Mouse (Mus musculus) right cerebral cortex, postnatal 10 days (tissue): ENCODE measurements around the gene Nkg7.
"Not testable (repeated sequence)": the region's sequence is repeated elsewhere in the genome, so short reads cannot be mapped to it uniquely, and the experiment has no call there.

Source experiments
- DNase-seq, 2 experiments: peaks; one replicate each; pipeline ENCODE4 v3.0.0; 2021; ENCODE audit warnings: low spot score in 2 of 2

Nkg7 gene

DNA sequence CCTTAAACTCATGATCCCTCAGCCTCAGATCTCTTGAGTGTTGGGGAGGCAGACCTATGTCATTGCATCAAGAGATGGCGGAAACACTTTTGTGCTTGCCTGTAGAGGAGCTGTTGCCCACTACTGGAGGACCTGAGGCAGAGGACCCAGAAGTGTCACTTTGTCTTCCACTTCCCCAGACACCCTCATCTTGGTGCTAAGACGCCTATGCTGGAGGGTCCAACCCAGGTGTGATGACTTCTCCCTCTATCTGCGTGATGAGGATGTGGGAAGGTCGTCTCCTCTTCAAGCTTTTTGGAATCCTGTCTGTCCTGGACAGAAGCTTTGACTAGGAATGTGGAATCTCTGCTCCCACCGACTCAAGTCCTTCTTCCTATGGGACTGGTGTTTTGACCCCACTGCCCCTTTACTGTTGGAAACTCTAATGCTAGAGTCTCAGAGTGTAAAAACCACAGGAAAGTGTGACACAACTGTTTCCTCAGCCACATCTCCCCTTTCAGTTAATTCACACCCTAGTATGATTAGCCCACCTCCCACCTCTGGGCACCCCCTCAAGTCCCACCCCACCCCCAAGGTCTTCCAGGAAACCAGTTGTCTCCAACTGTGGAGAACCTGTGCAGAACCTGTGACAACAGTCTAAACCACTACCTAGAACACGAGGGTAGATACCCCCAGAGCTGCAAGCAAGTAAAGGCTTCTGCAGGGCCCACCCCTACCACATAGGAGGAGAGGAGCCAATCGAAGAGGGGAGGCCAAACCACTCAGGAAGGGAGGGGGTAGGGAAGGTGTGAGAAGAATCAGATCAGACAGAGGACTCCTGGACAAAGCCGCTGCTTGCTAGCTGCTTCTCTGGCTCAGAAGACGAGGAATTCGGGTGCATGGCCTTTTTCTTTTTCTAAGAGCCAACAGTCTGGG lies at the start of gene Nkg7:
TSS of gene Nkg7 (plus strand) at position 733 of the 915 bp plus-strand sequence.
- DNase-seq, result no peak

DNA sequence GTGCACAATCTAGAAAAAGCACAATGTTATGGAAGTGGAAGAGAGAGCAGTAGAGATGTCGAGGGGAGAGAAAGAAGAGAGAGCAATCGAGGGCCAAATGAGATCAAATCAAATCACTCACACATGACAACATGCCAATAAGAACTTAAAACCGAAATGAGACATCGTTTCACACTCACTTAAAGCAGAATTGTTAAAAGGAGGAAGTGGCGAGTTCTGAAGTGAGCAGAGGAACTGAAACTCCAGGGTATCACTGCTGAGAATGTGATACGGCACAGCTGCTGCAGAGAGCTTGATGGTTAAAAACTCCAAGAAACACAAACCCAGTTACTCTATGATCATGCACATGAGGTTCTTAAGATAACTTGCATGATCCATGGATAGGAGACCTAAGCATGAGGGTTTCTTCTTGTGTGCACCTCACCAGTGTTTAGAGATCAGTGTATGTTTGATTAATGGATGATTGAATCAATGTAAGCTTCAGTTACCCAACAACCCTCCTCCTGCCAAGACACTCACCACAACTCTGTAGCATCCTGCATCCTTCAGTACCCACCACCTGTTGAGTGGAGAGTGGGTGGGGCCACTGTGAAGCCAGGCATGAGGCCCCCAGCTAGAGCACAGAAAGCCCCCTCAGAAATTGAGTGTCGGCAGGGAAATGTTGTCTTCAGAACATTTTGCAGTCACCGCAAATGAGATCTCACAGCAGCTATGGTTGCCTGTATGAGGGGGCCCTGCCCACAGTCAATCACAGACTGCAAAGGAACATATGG lies 44.3 kb upstream of the Nkg7 start:
- no peak for DNase-seq

DNA sequence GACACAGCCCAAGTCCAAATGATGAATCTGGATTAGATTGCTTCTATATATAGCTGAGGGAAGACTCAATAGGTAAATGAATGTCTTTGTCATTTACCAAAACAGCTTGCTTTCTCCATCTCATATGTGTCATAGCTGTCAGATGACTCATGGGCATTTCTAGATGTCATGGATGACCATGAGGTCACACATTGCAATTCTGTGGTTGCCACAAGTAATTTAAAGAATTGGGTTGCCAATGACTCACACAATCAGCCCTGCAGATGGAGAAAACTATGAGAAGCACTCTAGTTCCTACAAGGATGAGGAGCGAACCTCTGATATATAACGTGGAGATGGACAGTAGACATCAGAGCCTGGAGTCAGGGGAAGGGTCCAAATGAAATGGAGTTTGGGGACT lies 37.4 kb upstream of the Nkg7 start:
- no peak for DNase-seq

- DNase-seq, result no peak
These were observed 34.2 kb upstream of the Nkg7 start for GRCm38 (mm10) chr7:43402718-43403117.

DNA sequence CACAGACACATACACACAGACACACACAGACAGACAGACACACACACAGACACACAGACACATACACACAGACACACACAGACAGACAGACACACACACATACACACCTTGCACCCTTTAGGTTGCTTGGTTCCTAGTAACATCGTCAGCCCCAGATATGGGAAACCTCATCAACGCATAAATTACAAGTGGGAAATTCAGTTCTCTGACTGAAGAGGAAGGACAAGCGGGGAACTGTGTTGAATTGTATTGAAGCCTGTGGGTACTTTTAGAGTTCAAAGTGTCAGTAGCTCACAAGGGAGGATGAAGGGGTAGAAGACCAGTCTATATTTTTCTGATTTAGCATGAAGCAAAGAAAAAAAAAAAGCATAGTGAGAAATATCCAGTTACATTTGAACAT lies 29.3 kb upstream of the Nkg7 start:
- DNase-seq, result no peak

DNA sequence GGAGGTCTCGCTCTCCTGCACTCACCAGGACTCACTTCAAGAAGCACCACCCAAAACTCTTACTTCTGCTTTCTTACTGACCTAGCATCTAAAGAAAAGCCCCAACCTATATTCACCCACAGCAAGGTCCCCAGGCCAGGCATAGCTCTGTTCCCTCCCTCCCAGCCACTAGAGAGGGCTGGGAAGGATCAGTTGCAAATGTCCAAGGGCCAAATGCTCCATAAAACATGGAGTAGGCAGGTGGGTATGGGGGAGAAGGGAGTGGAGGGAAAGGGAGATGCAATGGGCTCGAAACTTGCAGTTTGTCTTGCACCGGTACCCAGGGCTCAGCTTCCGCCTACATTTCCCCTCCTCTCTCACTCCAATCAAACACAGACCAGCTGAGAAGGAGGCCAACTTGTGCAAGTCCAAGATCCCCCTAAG lies 28.7 kb upstream of the Nkg7 start, which contains the start of gene Siglecg:
TSS of gene Siglecg (plus strand) at position 74 of the 423 bp plus-strand sequence.
- no peak for DNase-seq

DNA sequence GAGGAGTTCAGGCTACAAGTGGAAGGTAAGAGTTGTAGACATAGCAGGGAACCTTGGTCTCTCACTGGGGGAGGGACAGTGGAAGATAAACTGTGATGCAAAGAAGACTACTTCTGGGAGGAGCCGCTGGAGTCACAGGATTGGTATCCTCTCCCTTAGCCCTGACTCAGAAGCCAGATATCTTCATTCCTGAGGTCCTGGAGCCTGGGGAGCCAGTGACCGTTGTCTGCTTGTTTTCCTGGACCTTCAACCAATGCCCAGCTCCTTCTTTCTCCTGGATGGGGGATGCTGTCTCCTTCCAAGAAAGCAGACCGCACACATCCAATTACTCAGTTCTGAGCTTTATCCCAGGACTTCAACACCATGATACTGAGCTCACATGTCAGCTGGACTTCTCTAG lies 27.8 kb upstream of the Nkg7 start:
- no peak for DNase-seq

GRCm38 (mm10) chr7:43411724-43412123 lies 25.1 kb upstream of the Nkg7 start:
- not testable (repeated sequence) for DNase-seq

DNA sequence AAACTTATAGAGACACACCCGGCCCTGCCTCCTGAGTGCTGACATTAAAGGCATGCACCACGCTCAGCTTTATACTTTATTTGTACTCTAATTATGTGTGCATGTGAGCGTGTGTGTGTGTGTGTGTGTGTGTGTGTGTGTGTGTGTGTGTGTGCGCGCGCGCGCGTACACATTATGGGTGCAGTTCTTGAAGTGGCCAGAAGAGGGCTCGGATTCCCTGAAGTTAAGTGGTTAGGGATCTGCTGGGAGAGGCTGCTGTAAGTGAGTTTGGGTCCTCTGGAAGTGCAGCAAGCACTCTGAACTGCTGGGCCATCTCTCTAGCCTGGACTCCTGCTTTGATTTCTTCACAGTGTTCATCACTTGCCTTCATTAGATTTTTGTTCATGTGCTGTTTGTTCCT lies 19.6 kb upstream of the Nkg7 start:
- DNase-seq, result no peak

DNA sequence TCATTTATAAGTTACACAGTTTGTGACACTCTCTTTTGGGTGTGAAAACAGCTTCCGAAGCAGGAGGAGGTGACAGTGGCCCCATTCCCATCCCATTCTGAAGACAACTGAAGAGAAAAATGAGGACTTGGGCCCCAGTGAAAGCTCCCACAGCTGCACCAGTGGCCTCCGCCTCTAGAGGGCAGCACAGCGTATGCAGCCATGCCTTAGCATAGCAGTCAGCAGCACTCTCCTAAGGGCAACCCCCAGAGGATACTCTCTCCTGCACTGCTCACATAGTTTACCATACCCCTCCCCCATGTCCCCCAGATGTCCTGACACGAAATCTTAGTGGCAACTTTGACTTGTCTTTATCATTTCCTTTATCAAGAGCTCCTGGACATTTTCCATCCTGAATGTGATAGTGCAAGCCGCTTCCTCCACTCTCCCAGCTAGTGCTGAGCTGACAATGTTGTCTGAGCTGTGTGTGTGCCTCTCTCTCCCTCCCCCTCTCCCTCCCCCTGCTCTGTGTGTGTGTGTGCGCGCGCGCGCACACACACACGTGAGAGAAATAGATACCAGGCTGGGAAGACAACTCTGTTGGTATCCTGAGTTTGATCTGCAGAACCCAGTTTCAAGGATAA lies 13.8 kb upstream of the Nkg7 start:
- DNase-seq, result peak; percentile 70 to 84

DNA sequence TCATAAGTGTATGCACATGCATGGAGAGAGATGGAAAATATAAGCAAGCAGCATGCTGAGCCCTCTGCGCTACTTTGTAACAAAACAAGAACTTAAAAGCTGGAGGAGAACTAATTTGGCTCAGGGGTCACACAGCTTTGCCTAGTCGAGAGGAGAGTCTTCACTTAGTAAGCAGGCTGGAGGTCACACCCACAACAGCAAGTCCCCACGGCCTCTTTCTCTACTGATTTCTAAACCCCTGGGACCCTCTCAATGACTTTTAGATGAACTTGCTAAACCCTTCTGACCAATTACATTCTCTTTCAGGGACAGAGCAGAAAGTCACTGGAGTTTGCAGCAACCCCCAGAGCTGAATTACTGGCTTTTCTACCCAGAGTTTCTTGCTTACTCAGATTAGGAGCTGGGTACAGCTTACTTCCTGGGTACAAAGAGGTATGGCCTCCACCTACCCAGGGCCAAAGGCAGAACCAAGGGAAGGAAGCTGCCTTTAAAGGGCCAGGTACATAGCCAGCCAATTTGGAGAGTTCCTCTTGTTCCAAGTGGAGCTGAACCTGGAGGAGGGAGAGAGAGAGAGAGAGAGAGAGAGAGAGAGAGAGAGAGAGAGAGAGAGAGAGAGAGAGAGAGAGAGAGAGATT lies 12.8 kb upstream of the Nkg7 start:
- DNase-seq, result no peak

DNA sequence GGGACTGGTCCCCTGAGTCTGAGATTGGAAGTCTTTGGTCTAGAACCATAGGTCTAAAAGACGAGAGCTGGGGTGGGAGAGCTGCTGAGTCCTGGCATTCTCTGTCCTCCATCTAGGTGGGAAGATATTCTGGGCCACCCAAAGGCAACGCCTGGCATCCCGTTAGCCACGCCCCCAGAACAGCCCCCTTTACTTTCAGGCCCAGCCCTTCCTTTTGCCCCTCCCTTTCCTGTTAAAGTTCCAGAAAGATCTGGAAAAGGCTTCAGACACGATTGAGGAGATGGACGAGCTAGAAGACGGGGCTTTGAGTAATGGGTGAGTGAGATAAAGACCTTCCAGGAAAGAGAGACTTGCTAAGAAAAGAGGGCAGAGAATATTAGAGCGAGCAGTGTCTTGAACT lies 9.5 kb upstream of the Nkg7 start, which contains the start of gene Lim2:
TSS of gene Lim2 (plus strand) at position 265 of the 400 bp plus-strand sequence.
- no peak for DNase-seq

GRCm38 (mm10) chr7:43429500-43429899 lies 7.4 kb upstream of the Nkg7 start:
- DNase-seq, result no peak

GRCm38 (mm10) chr7:43432891-43433290 lies 4.0 kb upstream of the Nkg7 start:
- DNase-seq, result no peak

DNA sequence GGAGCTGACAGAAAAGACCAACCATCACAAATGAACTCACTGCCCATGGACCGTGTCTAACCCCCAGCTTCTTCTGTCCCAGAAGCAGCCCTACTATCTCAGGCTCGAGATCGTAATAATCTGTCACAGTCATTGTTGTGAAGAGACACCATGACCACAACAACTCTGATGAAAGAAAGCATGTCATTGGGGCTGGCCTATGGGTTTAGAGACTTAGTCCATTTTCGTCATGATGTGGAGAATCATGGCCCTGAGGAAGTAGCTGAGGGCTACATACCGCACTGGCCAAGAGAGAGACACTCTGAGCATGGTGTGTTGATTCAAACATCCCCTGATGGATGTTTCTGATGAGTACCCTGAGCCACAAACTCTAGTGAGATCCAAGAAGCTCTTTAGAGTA lies 2.2 kb upstream of the Nkg7 start:
- no peak for DNase-seq

- DNase-seq, result no peak
These were observed 1.7 kb downstream of the Nkg7 start for GRCm38 (mm10) chr7:43438611-43439010.

- no peak for DNase-seq
These were observed 3.6 kb downstream of the Nkg7 start, which contains the start of gene Cldnd2 for GRCm38 (mm10) chr7:43440482-43440881. Gene Cldnd2, plus strand, starts transcription at chr7:43440782.

DNA sequence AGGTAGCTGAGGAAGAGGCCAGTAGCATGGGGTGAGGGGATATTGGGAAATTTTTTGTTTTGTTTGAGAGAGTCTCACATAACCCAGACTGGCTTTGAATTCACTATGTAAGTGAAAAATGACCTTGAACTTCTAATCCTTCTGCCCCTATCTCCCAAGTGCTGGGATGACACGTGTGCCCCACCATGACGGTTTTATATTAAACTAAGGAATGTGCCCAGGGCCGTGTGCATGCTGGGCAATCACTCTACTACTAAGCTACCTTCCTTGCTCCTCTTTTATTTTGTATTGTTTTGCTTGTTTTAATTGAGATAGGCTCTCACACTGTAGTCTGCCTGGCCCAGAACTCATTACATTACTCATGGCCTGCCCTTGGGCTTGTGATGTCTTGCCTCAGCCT lies 4.2 kb downstream of the Nkg7 start:
- DNase-seq, result no peak

GRCm38 (mm10) chr7:43442684-43443083 lies 5.8 kb downstream of the Nkg7 start:
- no peak for DNase-seq

DNA sequence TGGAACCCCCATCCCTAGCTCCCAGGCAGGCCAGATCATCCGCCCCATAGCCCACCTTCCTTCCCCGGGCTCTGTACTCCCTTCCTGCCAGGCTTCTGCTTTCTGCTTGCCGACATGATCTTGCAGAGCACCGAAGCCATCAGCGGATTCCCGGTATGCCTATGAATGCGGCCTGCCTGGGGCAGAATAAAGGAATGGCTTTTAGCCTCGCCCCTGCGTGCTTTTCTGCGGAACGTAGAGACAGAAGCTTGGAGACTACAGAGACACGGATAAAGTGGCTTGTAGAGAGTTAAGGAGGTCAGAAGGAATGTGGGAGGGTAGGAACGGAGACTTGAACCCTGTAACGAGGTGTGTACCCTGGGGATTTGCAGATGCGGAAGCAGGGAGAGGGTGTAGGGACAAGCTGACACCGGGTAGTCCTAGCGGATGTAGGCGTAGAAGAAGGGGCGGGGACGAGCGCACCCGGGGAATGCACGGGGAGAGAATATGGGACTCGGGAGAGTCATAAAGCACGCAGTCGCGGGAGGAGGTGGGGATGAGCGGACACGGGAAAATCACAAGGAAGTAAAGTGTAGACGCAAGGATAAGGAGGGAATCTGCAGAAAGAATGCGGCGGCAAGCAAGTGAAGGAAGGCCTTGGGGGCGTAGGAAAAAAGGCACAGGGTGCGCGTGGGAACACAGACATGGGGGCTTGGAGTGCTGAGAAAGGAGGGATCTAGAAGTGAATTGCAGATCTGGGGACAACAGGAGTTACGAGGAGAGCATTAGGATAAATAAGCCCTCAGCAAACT lies 6.4 kb downstream of the Nkg7 start:
- peak; percentile 77 to 84 for DNase-seq

DNA sequence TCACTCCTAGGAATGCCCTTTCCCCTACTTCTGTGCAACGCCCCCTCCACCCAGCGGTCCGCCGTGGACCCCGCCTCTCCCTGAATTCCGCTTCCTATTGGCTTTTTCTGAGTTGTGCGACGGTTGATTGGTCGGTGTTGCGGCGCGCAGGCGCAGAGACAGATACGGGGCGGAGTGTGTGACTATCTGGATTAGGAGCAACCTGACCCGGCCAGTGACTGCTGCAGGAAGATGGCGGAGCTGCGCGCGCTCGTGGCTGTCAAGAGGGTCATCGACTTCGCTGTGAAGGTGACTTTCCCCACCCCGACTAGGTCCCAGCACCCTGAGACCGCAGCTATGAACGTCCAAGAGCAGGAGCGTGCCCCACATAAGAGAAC lies 7.0 kb downstream of the Nkg7 start, which contains the start of the genes Etfb and Gm45233:
TSS of gene Etfb (plus strand) at position 167 of the 377 bp plus-strand sequence.
TSS of gene Gm45233 (plus strand) at position 212 of the 377 bp plus-strand sequence.
- peak; percentile 97 to 98 for DNase-seq
